Mouse (Mus musculus): ENCODE data around the gene Atr. TPM values are rescaled to one million over a fixed set of nuclear protein-coding genes. Genes with fewer than 3 reads are reported as not detected.
"Not testable (repeated sequence)": the region's sequence is repeated elsewhere in the genome, so short reads cannot be mapped to it uniquely, and the experiment has no call there.

Atr gene
- total RNA-seq, 4 experiments from 2014 or later = 13.0 to 14.8 (median 14.0) TPM

DNA sequence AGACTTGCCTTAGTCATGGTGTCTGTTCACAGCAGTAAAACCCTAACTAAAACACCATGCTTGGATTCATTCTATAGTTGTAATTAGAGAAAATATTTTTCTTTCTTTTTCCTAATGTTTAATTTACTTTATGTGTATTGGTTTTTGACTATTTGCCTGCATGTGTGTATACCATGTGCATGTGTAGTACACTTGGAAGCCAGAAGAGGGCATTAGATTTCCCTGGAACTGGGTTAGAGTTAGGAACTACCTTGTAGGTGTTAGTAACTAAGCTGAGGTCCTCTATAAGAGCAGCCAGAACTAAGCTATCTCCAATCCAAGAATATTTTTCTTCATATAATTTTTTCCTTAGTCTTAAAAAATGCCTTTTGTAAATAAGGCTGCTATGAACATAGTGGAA, 75.5 kb downstream of the Atr start:
- DNase-seq (ENCODE audit: low spot score in 2 of 2) = no peak

DNA sequence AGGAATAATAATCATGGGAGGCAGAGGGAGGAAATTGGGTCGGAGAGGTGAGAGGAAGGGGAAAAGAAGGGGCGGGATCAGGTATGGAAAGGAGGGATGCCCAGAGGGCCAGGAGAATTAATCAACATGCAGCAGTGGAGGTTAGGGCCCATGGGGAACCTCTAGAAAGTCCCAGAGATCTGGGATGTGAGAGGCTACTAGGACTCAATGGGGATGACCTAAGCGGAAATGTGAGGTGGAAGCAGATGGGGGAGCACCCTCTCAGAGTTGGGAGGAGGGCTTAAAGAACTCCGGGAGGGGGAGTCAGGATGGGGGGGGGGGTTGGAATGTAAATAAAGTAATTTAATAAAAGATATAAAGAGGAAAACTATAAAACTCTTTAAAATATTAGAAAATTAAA, 96.3 kb downstream of the Atr start:
- DNase-seq (ENCODE audit: low spot score in 2 of 2) = no peak

GRCm38 (mm10) chr9:95954226-95954584, 96.8 kb downstream of the Atr start:
- no peak for DNase-seq (ENCODE audit: low spot score in 2 of 2)

- peak; percentile 83 to 90 for DNase-seq (ENCODE audit: low spot score in 2 of 2)
These were observed 97.4 kb downstream of the Atr start, which contains the start of gene Xrn1 for GRCm38 (mm10) chr9:95954585-95955461. Gene Xrn1, plus strand, starts transcription at chr9:95954760.

DNA sequence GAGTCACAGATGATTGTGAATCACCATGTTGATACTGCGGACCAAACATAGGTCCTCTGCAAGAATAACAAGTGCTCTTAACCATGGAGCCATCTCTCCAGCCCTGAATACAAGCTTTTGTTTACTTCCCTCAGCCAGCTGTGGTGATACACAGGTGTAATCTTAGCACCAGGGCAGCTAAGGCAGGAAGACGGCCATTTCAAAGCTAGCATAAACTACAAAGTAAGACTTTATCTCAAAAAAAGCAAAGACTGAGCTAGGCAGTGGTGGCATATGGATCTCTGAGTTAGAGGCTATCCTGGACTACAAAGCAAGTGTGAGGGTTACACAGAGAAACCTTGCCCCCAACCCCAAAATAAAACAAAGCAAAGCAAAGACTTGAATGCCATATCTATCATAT, 100.2 kb downstream of the Atr start:
- DNase-seq (ENCODE audit: low spot score in 2 of 2) = no peak

GRCm38 (mm10) chr9:95958041-95958730, 100.8 kb downstream of the Atr start:
- no peak for DNase-seq (ENCODE audit: low spot score in 2 of 2)

DNA sequence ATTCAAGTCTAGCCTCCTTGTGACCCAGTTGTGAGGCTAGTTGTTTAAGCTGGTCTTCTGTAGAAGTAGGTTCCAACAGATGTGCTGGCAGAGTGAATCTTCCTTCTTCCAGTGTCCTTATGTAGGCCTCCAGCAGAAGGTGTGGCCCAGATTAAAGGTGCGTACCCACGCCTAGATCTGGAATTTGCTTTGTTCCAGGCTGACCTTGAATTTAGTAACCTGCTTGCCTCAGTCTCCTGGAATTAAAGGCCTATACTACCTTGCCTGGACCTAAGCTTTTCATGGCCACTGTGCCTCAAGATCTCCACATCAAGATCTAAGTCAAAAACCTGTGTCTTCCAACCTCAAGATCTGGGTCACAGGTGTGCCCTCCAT, 101.3 kb downstream of the Atr start:
- not testable (repeated sequence) for DNase-seq (ENCODE audit: low spot score in 2 of 2)

DNA sequence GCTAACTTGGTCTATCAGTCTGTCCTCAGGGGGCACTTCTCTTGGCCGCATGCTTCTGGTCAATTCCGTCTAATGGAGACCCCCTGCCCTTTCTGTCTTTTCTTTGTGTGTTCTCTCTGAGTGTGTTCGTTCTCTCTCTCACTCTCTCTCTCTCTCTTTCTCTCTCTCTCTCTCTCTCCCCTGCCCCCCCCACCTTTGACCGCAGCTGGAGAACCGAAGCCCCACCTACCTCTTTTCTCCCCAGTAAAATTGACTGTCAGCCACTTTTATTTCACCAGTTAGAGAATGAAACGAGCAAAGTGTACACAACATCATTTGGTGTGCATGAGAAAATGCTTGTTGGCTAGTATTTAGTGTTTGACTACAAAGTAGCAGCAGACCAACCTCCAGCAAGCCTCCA, 101.8 kb downstream of the Atr start:
- no peak for DNase-seq (ENCODE audit: low spot score in 2 of 2)

- no peak for DNase-seq (ENCODE audit: low spot score in 2 of 2)
These were observed 102.5 kb downstream of the Atr start for GRCm38 (mm10) chr9:95959732-95960428.

GRCm38 (mm10) chr9:95961058-95961457, 103.7 kb downstream of the Atr start:
- DNase-seq (ENCODE audit: low spot score in 2 of 2) = no peak

GRCm38 (mm10) chr9:95964037-95964436, 106.6 kb downstream of the Atr start:
- DNase-seq (ENCODE audit: low spot score in 2 of 2) = no peak

GRCm38 (mm10) chr9:95978279-95978678, 120.9 kb downstream of the Atr start:
- no peak for DNase-seq (ENCODE audit: low spot score in 2 of 2)

- no peak for DNase-seq (ENCODE audit: low spot score in 2 of 2)
These were observed 122.5 kb downstream of the Atr start for GRCm38 (mm10) chr9:95979896-95980295.

- no peak for DNase-seq (ENCODE audit: low spot score in 2 of 2)
These were observed 134.9 kb downstream of the Atr start for GRCm38 (mm10) chr9:95992255-95992654.

Other genes with a start within 250 kb of the Atr start
- gene Pcolce2, start 220.0 kb upstream of the Atr start, total RNA-seq (2022) = 1 to 10 TPM; 2.6 to 4.7 (median 2.9) TPM
- gene Trpc1, start 107.2 kb upstream of the Atr start, total RNA-seq (2022) = 10 to 100 TPM; 39.5 to 47.1 (median 43.2) TPM
- 10 to 100 TPM; 12.0 to 17.0 (median 14.6) TPM for gene Pls1, start 12.3 kb upstream of the Atr start, total RNA-seq (2022)
- gene Xrn1, start 97.2 kb downstream of the Atr start, total RNA-seq (2022) = 10 to 100 TPM; 26.5 to 32.5 (median 31.9) TPM

All from layer of hippocampus, adult 8-10 months (tissue).